Mouse (Mus musculus) heart, postnatal 0 days (tissue): ENCODE data around the gene Akr7a5.

Source experiments
- CTCF ChIP-seq: IDR thresholded peaks from 2 replicates; pipeline ENCODE4 v1.5.1; 2016; ENCODE audit warnings: antibody characterized with exemption, control low read depth, low read depth
- EP300 ChIP-seq: IDR thresholded peaks from 2 replicates; pipeline ENCODE4 v1.6.1; 2016; ENCODE audit warnings: antibody characterized with exemption, low read depth

GRCm38 (mm10) chr4:139307916-139308315 lies 2.6 kb upstream of the Akr7a5 start:
- TF ChIP-seq CTCF (no peak), EP300 (no peak)
